Mouse (Mus musculus): Measurements from ENCODE around the gene Babam2. TPM values are rescaled to one million over a fixed set of nuclear protein-coding genes. Genes with fewer than 3 reads are reported as not detected.

Babam2 gene
- total RNA-seq, 1 experiment: 33.9 TPM

GRCm38 (mm10) chr5:31704971-31705370 lies 7.5 kb downstream of the Babam2 start:
- no peak overlapping the region for H3K4me3 ChIP-seq (ENCODE audit: insufficient read depth in 1 of 2, low read depth in 1 of 2, low read length in 2 of 2, poor library complexity in 1 of 2, severe bottlenecking in 1 of 2)
- peaks cover 8% of the 10 kb centered on the region for H3K36me3 ChIP-seq (ENCODE audit: control insufficient read depth, insufficient read depth, low read length, poor library complexity, severe bottlenecking)
- no peak overlapping the region for H3K9ac ChIP-seq (ENCODE audit: insufficient read depth, low read depth, low read length, poor library complexity, severe bottlenecking)
- TF ChIP-seq HCFC1 (IDR thresholded peaks at IDR 0.05; ENCODE audit: borderline replicate concordance, insufficient read depth, low read length) (no peak), ZNF384 (IDR thresholded peaks at IDR 0.05; ENCODE audit: low read depth, low read length) (no peak), CHD2 (IDR thresholded peaks at IDR 0.05; ENCODE audit: low read depth, low read length) (no peak), ZC3H11A (IDR thresholded peaks at IDR 0.05; ENCODE audit: borderline replicate concordance, low read depth, low read length) (no peak), MAFK (IDR thresholded peaks at IDR 0.05; ENCODE audit: insufficient read depth, low read depth, low read length) (no peak)
- H3K27ac ChIP-seq (ENCODE audit: insufficient read depth, low read depth, low read length, poor library complexity, severe bottlenecking): no peak overlapping the region
- DNase-seq (ENCODE audit: low read depth, low spot score): no peak
- in situ Hi-C loops (cut with MboI; ENCODE audit: low sequenced_read_pairs in 2 of 2, unreplicated experiment in 2 of 2): no loop called here
- no peaks in the 10 kb centered on the region for H3K4me1 ChIP-seq (ENCODE audit: control insufficient read depth in 2 of 2, insufficient read depth in 2 of 2, low read length in 2 of 2, poor library complexity in 1 of 2)
- no peaks in the 10 kb centered on the region for H3K9me3 ChIP-seq (ENCODE audit: control insufficient read depth, insufficient read depth, low read depth, low read length)

DNA sequence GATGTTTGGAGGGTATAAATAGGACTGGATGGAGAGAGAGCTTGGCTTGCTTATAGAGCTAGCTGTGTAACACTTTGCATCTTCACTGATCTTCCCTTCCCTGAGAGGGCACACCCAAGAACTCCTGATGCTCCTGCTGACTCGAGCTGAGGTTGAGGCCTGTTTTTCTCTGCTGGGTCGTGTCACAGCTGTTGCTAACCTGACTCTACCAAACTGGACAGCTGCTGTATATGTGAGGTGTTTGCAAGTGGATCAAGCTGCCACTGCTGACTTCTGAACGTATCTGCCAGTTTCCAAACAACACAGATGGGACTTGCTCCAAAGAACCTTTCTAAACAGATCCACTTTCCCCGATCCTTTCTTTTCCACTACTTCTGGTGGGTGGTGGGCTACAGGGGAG lies 9.3 kb downstream of the Babam2 start:
- in situ Hi-C loops (cut with MboI; ENCODE audit: low sequenced_read_pairs in 2 of 2, unreplicated experiment in 2 of 2): no loop called here

DNA sequence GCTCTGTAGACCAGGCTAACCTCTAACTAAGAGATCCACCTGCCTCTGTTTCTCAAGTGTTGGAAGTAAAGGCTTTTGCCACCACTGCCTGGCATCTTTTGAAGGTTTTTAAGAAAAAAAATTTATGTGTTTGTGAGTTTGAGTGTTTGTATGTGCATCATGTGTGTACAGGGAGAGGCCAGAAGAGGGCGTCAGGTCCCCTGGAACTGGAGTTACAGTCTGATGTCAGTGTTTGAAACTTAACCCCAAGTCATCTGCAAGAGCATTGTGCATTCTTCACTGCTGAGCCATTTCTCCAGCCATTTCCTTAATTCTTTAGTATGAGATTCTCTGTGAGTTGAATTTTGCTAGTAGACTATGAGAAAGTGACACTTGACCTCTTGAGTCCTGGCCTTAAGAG lies 11.9 kb downstream of the Babam2 start:
- Histone ChIP-seq H3K4me3 (ENCODE audit: insufficient read depth in 1 of 2, low read depth in 1 of 2, low read length in 2 of 2, poor library complexity in 1 of 2, severe bottlenecking in 1 of 2) (no peak overlapping the region), H3K36me3 (ENCODE audit: control insufficient read depth, insufficient read depth, low read length, poor library complexity, severe bottlenecking) (peaks cover 6% of the 10 kb centered on the region; the same call in 1 of the 2 replicates), H3K27ac (ENCODE audit: insufficient read depth, low read depth, low read length, poor library complexity, severe bottlenecking) (no peak overlapping the region), H3K9me3 (ENCODE audit: control insufficient read depth, insufficient read depth, low read depth, low read length) (no peaks in the 10 kb centered on the region), H3K9ac (ENCODE audit: insufficient read depth, low read depth, low read length, poor library complexity, severe bottlenecking) (no peak overlapping the region), H3K4me1 (ENCODE audit: control insufficient read depth in 2 of 2, insufficient read depth in 2 of 2, low read length in 2 of 2, poor library complexity in 1 of 2) (no peaks in the 10 kb centered on the region)
- TF ChIP-seq HCFC1 (IDR thresholded peaks at IDR 0.05; ENCODE audit: borderline replicate concordance, insufficient read depth, low read length) (no peak), CHD2 (IDR thresholded peaks at IDR 0.05; ENCODE audit: low read depth, low read length) (no peak), ZC3H11A (IDR thresholded peaks at IDR 0.05; ENCODE audit: borderline replicate concordance, low read depth, low read length) (peak; percentile 44; the same call in 1 of the 2 replicates), ZNF384 (IDR thresholded peaks at IDR 0.05; ENCODE audit: low read depth, low read length) (no peak)
- in situ Hi-C loops (cut with MboI; ENCODE audit: low sequenced_read_pairs in 2 of 2, unreplicated experiment in 2 of 2): no loop called here
- DNase-seq (ENCODE audit: low read depth, low spot score): peak; percentile 13

More for the DNA sequence above, 9.3 kb downstream of the Babam2 start:
- Histone ChIP-seq H3K9me3 (ENCODE audit: control insufficient read depth, insufficient read depth, low read depth, low read length) (no peaks in the 10 kb centered on the region), H3K4me1 (ENCODE audit: control insufficient read depth in 2 of 2, insufficient read depth in 2 of 2, low read length in 2 of 2, poor library complexity in 1 of 2) (no peaks in the 10 kb centered on the region), H3K27ac (ENCODE audit: insufficient read depth, low read depth, low read length, poor library complexity, severe bottlenecking) (no peak overlapping the region), H3K4me3 (ENCODE audit: insufficient read depth in 1 of 2, low read depth in 1 of 2, low read length in 2 of 2, poor library complexity in 1 of 2, severe bottlenecking in 1 of 2) (no peak overlapping the region), H3K36me3 (ENCODE audit: control insufficient read depth, insufficient read depth, low read length, poor library complexity, severe bottlenecking) (peaks cover 8% of the 10 kb centered on the region), H3K9ac (ENCODE audit: insufficient read depth, low read depth, low read length, poor library complexity, severe bottlenecking) (no peak overlapping the region)
- TF ChIP-seq MAFK (IDR thresholded peaks at IDR 0.05; ENCODE audit: insufficient read depth, low read depth, low read length): no peak
- no peak for TF ChIP-seq HCFC1 (IDR thresholded peaks at IDR 0.05; ENCODE audit: borderline replicate concordance, insufficient read depth, low read length)
- TF ChIP-seq ZNF384 (IDR thresholded peaks at IDR 0.05; ENCODE audit: low read depth, low read length): no peak
- TF ChIP-seq ZC3H11A (IDR thresholded peaks at IDR 0.05; ENCODE audit: borderline replicate concordance, low read depth, low read length): no peak
- TF ChIP-seq CHD2 (IDR thresholded peaks at IDR 0.05; ENCODE audit: low read depth, low read length): no peak
- DNase-seq (ENCODE audit: low read depth, low spot score): no peak

DNA sequence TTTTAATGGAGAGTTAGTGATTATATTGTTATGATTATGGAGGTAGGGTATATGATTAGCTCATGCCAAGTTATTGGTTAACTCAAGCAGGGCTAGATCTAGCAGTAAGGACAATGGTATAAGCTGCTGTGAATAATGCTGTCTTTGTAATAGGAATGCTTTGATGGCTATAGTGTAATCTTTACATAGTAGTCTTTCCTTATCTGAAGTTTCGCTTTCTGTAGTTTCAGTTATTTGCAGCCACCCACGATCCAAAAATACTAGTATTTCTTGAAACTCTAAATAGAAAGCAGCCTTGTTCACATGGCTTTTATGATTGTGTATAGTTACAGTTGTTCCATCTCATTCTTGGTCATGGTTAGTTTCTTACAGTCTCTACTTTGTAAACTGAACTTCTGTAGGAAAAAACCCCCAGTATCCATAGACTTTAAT lies 15.8 kb downstream of the Babam2 start:
- no peaks in the 10 kb centered on the region for H3K4me1 ChIP-seq (ENCODE audit: control insufficient read depth in 2 of 2, insufficient read depth in 2 of 2, low read length in 2 of 2, poor library complexity in 1 of 2)
- in situ Hi-C loops (cut with MboI; ENCODE audit: low sequenced_read_pairs in 2 of 2, unreplicated experiment in 2 of 2): no loop called here
- TF ChIP-seq CHD2 (IDR thresholded peaks at IDR 0.05; ENCODE audit: low read depth, low read length) (no peak), MAFK (IDR thresholded peaks at IDR 0.05; ENCODE audit: insufficient read depth, low read depth, low read length) (no peak), ZNF384 (IDR thresholded peaks at IDR 0.05; ENCODE audit: low read depth, low read length) (no peak), HCFC1 (IDR thresholded peaks at IDR 0.05; ENCODE audit: borderline replicate concordance, insufficient read depth, low read length) (no peak), ZC3H11A (IDR thresholded peaks at IDR 0.05; ENCODE audit: borderline replicate concordance, low read depth, low read length) (no peak)
- H3K27ac ChIP-seq (ENCODE audit: insufficient read depth, low read depth, low read length, poor library complexity, severe bottlenecking): no peak overlapping the region
- H3K9me3 ChIP-seq (ENCODE audit: control insufficient read depth, insufficient read depth, low read depth, low read length): no peaks in the 10 kb centered on the region
- H3K36me3 ChIP-seq (ENCODE audit: control insufficient read depth, insufficient read depth, low read length, poor library complexity, severe bottlenecking): peaks cover 1% of the 10 kb centered on the region; the same call in 1 of the 2 replicates
- no peak for DNase-seq (ENCODE audit: low read depth, low spot score)
- H3K4me3 ChIP-seq (ENCODE audit: insufficient read depth in 1 of 2, low read depth in 1 of 2, low read length in 2 of 2, poor library complexity in 1 of 2, severe bottlenecking in 1 of 2): no peak overlapping the region
- no peak overlapping the region for H3K9ac ChIP-seq (ENCODE audit: insufficient read depth, low read depth, low read length, poor library complexity, severe bottlenecking)

DNA sequence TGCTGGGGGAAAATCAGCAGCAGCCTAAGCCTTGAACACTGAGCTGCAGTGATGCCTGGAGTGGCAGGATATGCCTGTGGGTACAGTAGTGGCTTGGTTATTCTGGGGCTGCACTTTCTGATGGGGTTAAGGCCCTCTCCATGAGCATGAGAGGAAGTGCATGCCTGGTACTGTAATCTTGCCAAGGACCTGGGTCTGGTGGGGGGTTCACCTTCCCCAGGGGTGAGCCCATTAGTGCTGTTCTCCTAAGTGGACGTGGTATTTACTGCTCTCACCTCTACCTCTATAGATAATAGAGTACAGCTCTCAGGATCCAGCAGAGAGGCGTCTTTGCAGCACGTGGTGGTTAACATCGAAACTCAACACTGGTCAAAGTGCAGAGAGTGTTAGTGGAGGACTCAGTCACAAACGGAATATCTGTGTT lies 16.4 kb downstream of the Babam2 start:
- H3K27ac ChIP-seq (ENCODE audit: insufficient read depth, low read depth, low read length, poor library complexity, severe bottlenecking): no peak overlapping the region
- no peak overlapping the region for H3K9ac ChIP-seq (ENCODE audit: insufficient read depth, low read depth, low read length, poor library complexity, severe bottlenecking)
- no peak overlapping the region for H3K4me3 ChIP-seq (ENCODE audit: insufficient read depth in 1 of 2, low read depth in 1 of 2, low read length in 2 of 2, poor library complexity in 1 of 2, severe bottlenecking in 1 of 2)
- DNase-seq (ENCODE audit: low read depth, low spot score): no peak
- no peaks in the 10 kb centered on the region for H3K4me1 ChIP-seq (ENCODE audit: control insufficient read depth in 2 of 2, insufficient read depth in 2 of 2, low read length in 2 of 2, poor library complexity in 1 of 2)
- H3K9me3 ChIP-seq (ENCODE audit: control insufficient read depth, insufficient read depth, low read depth, low read length): no peaks in the 10 kb centered on the region
- in situ Hi-C loops (cut with MboI; ENCODE audit: low sequenced_read_pairs in 2 of 2, unreplicated experiment in 2 of 2): no loop called here
- TF ChIP-seq HCFC1 (IDR thresholded peaks at IDR 0.05; ENCODE audit: borderline replicate concordance, insufficient read depth, low read length) (no peak), MAFK (IDR thresholded peaks at IDR 0.05; ENCODE audit: insufficient read depth, low read depth, low read length) (no peak), ZNF384 (IDR thresholded peaks at IDR 0.05; ENCODE audit: low read depth, low read length) (no peak), ZC3H11A (IDR thresholded peaks at IDR 0.05; ENCODE audit: borderline replicate concordance, low read depth, low read length) (no peak), CHD2 (IDR thresholded peaks at IDR 0.05; ENCODE audit: low read depth, low read length) (no peak)
- peaks cover 1% of the 10 kb centered on the region; the same call in 1 of the 2 replicates for H3K36me3 ChIP-seq (ENCODE audit: control insufficient read depth, insufficient read depth, low read length, poor library complexity, severe bottlenecking)

All from ES-E14 (cell line).